Mouse (Mus musculus) adrenal gland, adult 2 months (tissue): Measurements from ENCODE around the gene Myh3. TPM values are rescaled to one million over a fixed set of nuclear protein-coding genes. Genes with fewer than 3 reads are reported as not detected.
A peak's percentile ranks its signal among the peaks of the same experiment; 100 is the strongest.
"Not testable (repeated sequence)": the region's sequence is repeated elsewhere in the genome, so short reads cannot be mapped to it uniquely, and the experiment has no call there.

Experiments
- DNase-seq: peaks from one replicate; pipeline ENCODE4 v3.0.0; 2021
- polyA plus RNA-seq: library from polyadenylated mRNA; depleted of rRNA; stranded (reverse); fragments of >200 nt; gene quantifications from 2 replicates; pipeline ENCODE4 v1.2.3, GENCODE M21; 2012
- total RNA-seq, 2 experiments: library from RNA; stranded (reverse); gene quantifications; 2 replicates each; pipeline ENCODE4 v1.2.3; 2021

The Myh3 gene
- total and polyA plus RNA-seq, 3 experiments = 0.06 to 0.14 TPM; not detected in 1

DNA sequence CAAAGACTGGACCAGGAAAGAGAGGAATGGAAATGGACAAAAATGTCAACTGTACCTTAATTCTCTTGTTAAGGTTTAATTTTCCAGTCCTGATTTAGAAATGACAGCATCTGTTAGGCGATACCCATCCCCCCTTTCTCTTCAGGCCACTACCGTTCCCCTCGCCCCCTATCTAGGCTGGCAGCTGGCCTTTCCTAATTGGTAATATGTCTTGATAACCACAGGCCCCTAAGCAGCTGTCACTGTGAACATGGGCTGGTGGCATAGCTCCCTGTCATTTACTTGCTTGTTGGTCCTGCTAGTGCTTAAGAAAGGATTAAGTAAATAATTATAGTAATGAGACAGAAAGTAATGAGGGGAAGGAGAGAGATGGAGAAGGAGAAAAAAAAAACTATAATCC is 665 bp upstream of the Myh3 start:
- DNase-seq = no peak

DNA sequence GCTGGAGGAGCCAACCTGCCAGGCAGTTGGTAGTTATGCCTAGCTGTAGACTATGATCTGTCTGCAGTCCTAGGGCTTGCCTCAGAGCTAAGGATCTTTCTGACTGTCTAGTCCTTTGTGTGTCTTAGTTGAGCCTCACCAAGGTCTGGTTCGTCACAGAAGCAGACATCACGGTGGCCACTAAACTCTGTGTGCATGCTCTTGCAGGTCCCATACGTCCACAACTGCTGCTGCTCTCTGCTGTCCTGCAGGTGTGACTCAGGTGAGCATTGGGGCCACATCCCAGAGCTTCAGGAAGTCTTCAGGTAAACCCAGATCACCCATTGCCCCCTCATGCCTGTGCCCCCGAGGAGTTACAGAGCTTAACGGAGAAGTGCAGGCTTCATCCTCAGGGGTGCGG is 788 bp downstream of the Myh3 start:
- DNase-seq = no peak

DNA sequence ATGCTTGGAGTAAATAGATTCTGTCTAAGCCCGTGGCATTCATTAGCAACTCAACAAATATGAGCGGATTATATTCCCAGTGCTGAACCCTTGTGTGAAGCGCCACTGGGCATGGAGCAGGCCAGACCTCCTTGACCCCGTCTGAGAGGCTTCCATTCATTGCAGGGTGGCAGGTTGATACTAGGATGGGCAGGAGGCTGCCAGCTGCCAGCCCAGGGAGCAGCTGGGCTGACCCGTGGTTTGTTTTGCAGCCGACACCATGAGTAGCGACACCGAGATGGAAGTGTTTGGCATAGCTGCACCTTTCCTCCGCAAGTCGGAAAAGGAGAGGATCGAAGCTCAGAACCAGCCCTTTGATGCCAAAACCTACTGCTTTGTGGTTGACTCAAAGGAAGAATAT is 1.6 kb downstream of the Myh3 start:
- no peak for DNase-seq

DNA sequence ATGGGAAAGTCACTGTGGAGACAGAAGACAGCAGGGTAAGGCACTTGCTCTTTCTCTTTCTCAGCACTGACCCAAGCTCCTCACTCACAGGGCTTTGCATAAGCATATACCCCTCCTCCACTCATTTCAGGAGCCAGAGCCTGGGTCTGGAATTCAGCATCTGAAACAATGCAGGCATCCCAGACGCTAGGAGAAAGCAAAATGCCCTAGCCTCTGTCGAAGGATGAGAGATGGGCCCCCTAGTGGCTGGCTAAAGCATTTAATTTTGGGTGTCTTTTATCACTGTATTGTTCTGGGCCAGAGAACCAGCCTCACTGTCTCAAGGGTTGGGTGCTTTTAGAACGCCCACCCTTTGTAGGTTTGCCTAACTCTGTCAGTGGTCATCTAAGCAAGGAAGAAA is 2.1 kb downstream of the Myh3 start:
- DNase-seq = peak; percentile 68

DNA sequence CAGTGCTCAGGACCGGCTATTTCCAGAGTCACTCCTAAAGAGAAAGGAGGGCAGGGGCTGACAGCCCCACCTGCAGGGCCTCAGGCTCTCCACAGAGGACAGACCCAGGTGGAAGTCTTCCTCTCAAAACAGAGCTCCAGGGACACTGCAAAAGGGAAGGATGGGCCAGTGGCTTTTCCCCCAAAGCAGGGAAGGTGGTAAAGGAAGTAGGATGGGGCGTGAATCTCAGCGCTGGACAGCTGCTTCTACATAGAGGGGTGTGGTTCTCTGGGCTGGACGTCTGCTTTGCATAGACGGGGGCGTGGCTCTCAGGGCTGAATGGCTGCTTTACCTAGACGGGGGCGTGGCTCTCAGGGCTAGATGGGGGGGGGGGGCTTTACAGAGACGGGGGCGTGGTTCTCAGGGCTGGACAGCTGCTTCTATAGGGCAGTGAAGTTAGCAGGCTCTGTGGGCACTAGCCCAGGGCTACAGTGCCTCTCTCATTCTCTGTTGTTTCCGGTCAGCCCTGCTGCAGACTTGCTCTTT is 3.1 kb downstream of the Myh3 start:
- DNase-seq = peak; percentile 19

GRCm38 (mm10) chr11:67082188-67082587 is 4.1 kb downstream of the Myh3 start:
- no peak for DNase-seq

DNA sequence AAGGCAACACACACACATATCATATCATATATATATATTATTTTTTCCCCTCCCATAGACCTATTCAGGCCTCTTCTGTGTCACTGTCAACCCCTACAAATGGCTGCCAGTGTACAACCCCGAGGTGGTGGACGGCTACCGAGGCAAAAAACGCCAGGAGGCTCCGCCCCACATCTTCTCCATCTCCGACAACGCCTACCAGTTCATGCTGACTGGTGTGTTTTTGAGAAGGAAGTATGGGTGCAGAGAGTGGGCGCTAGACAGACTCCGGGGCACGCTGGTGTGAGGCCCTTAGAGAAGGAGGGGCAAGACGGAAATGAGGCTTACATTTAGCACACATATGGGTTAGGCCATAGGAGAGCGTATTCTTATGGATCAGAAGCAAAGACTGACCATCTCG is 4.7 kb downstream of the Myh3 start:
- no peak for DNase-seq

GRCm38 (mm10) chr11:67083239-67083638 is 5.1 kb downstream of the Myh3 start:
- no peak for DNase-seq

DNA sequence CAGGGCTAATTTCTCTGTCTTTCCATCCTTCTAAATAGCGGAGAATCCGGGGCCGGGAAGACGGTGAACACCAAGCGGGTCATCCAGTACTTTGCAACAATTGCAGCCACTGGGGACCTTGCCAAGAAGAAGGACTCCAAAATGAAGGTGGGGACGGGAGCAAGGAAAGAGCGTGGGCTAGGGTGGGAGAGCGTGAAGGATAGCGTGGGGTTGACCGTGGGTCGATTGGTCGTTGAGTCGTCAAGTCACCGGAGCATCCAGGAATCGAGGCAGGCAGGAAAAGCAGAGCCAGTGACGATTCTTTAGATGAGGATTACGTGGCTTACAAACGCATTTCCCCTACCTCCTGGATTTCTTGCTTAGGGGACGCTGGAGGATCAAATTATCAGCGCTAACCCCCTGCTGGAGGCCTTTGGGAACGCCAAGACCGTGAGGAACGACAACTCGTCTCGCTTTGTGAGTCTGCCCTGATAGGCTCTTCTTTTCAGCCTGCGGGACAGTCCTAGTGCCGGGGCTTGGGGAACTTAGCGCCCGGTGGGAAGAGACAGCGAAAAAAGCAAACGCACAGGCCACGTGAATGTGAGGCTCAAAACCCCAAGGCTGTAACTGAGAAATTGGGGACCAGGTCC is 5.7 kb downstream of the Myh3 start:
- no peak for DNase-seq

DNA sequence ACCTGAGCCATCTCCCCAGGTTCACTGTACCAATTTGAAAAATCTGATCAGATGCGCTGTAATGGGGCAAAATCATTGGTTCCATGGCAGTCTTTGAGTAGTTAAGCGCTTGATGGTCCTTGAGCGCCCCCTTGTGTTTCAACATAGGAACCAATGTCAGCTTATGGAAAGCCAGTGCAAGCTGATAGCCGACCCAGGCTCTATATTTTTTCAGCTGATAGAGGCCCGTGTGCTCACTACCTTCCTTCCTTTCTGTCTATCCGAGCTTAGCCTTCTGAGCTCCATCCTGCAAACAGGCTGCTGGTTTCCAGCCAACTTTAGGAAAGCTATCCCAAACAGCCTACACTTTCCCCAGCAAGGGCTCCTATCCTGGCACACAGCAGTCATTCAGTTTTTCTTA is 7.4 kb downstream of the Myh3 start:
- peak; percentile 62 for DNase-seq

DNA sequence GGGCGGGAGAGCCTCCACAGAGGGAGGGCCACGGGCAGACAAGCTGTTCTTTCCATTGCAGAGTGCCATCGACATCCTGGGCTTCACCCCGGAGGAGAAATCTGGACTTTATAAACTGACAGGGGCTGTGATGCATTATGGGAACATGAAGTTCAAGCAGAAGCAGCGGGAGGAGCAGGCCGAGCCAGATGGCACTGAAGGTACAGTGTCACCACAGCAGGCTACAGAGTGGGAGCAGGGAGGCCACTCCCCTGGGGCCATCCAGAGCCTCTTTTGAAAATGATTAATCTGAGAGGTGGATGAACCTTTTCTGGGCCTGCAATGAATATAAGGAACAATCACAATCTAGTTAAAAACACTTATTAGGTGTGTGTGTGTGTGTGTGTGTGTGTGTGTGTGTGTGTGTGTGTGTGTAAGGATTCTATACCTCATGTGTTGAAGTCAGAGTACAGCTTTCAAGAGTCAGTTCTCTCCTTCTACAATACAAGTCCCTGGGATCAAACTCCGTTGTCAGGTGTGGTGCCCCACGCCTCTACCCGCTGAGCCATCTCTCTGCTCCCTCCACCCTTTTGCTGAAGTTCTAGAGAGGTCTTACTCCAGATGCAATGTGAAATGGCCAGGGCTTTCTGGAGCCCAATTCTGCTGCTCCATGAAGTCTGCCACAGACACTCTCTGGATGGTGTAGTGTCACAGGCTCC is 8.5 kb downstream of the Myh3 start:
- no peak for DNase-seq

DNA sequence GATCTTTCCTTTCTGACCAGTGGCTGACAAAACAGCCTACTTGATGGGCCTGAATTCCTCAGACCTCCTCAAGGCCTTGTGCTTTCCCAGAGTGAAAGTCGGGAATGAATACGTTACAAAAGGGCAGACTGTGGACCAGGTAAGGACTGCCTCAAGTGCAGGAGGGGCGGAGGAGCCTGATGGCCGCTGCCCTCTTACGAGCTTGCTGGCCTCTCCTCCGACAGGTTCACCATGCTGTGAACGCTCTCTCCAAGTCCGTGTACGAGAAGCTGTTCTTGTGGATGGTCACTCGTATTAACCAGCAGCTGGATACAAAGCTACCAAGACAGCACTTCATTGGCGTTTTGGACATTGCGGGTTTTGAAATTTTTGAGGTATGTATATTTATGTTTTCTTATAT is 9.1 kb downstream of the Myh3 start:
- no peak for DNase-seq

DNA sequence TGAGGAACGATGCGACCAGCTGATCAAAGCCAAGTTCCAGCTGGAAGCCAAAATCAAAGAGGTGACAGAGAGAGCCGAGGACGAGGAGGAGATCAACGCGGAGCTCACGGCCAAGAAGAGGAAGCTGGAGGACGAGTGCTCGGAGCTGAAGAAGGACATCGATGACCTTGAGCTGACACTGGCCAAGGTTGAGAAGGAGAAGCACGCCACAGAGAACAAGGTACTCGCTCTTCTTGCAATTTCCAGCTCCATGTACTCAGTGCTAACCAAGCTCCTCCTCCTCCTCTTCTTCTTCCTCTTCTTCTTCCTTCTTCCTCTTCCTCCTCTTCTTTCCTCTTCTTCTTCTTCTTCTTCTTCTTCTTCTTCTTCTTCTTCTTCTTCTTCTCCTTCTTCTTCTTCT is 14.3 kb downstream of the Myh3 start:
- not testable (repeated sequence) for DNase-seq

DNA sequence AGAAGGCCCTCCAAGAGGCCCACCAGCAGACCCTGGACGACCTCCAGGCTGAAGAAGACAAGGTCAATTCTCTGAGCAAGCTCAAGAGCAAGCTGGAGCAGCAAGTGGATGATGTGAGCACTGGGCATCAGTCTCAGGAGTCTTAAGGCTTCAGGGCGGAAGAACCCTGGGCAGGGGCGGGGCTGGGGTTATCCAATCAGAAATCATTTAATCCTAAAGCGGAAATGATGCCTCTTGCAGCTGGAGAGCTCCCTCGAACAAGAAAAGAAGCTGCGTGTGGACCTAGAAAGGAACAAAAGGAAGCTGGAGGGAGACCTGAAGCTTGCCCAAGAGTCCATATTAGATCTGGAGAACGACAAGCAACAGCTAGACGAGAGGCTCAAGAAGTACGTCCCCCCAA is 15.1 kb downstream of the Myh3 start:
- no peak for DNase-seq

DNA sequence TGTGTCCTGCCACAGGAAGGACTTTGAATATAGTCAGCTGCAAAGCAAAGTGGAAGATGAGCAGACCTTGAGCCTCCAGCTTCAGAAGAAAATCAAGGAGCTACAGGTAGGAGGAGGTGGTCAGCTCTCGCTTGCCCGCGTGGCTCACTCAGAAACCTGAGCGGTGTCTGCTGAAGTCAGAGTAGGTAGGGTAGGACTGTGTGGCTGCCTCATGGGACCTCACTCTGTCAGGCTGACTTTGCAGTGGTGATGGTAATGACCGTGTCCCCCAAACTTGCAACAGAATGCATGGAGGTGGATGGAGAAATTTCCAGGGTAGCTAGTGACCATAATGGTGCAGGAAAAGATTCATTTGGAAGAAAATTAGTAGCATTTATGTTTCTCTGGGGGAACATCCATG is 15.6 kb downstream of the Myh3 start:
- DNase-seq = no peak

GRCm38 (mm10) chr11:67094470-67094869 is 16.4 kb downstream of the Myh3 start:
- DNase-seq = no peak

GRCm38 (mm10) chr11:67097709-67098108 is 19.6 kb downstream of the Myh3 start:
- DNase-seq = no peak

GRCm38 (mm10) chr11:67098427-67098826 is 20.3 kb downstream of the Myh3 start:
- no peak for DNase-seq

DNA sequence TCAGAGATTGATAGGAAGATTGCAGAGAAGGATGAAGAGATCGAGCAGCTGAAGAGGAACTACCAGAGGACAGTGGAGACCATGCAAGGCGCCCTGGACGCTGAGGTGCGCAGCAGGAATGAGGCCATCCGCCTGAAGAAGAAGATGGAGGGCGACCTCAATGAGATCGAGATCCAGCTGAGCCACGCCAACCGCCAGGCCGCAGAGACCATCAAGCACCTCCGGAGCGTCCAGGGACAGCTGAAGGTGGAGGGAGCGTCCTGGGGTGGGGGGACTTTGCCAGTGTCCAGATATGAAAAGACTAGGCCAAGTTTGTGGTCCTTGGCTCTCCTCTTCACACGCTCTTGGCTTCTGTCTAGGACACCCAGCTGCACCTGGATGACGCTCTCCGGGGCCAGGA is 21.1 kb downstream of the Myh3 start:
- no peak for DNase-seq

GRCm38 (mm10) chr11:67100169-67100568 is 22.1 kb downstream of the Myh3 start:
- peak; percentile 18 for DNase-seq

- DNase-seq = peak; percentile 46
These were observed 23.6 kb downstream of the Myh3 start for GRCm38 (mm10) chr11:67101713-67102112.

GRCm38 (mm10) chr11:67103256-67103655 is 25.2 kb downstream of the Myh3 start:
- no peak for DNase-seq

DNA sequence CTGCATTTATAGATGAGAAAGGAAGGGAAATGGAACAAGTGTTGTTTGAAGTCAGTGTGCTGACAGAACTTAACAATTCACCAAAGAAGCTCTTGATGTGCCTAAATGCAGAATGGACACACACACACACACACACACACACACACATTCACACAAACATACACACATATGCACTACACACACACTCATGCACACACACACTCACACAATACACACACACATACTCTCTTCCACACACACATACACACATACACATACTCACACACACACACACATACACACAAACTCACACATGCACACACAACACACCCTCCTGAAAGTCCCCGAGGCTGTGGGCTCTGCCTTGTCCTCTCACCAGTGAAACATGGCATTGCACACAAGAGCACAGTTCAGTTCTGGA is 26.1 kb downstream of the Myh3 start:
- no peak for DNase-seq

GRCm38 (mm10) chr11:67104714-67105113 is 26.6 kb downstream of the Myh3 start:
- no peak for DNase-seq
